Mouse (Mus musculus) left cerebral cortex, adult 2 months (tissue): Measurements from ENCODE around the gene Ddx23. TPM values are rescaled to one million over a fixed set of nuclear protein-coding genes. Genes with fewer than 3 reads are reported as not detected.

Experiments
- DNase-seq, 2 experiments: peaks; one replicate each; pipeline ENCODE4 v3.0.0; 2021 to 2022; ENCODE audit warnings: low spot score in 2 of 2, mixed read lengths in 1 of 2; ENCODE audit errors: extremely low spot score in 1 of 2
- H3K27ac ChIP-seq: fragments of 200-600 bp; 2 replicates; pipeline ENCODE4 v1.8.1; 2022
- H3K4me3 ChIP-seq: fragments of 200-600 bp; 2 replicates; pipeline ENCODE4 v1.8.1; 2022
- CTCF ChIP-seq: fragments of 200-600 bp; IDR thresholded peaks from 2 replicates; pipeline ENCODE4 v1.8.1; 2022; ENCODE audit warnings: antibody characterized with exemption, mild to moderate bottlenecking, moderate library complexity
- intact Hi-C: fragments of 180-260 bp; cut with DNase I; formaldehyde crosslinking; loops from one replicate; pipeline ENCODE4 v1.15.1; 2025
- total RNA-seq, 2 experiments: library from RNA; stranded (reverse); gene quantifications; 2 replicates each; pipeline ENCODE4 v1.2.3; 2021

The Ddx23 gene
- total RNA-seq, 2 experiments from 2014 or later = 84.4 to 90.2 TPM

DNA sequence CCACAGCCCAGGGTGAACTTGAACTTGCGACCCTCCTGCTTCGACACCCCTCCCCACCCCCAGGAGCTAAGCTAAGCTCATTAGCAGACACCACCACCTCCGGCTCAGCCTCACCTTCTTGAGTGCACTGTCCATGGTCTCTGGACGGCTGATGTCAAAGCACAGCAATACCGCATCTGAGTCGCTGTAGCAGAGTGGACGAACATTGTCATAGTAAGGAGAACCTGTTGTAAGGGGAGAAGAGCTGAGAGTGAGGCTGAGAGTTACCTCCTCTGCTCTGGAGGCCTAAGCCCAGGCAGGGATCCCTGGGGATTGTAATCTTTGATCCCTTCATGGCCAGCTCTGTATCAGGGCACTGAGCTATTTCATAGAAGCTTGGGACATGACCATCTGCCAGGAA lies 11.0 kb upstream of the Ddx23 start:
- intact Hi-C loops = no loop called here
- H3K27ac ChIP-seq = peak overlapping the region; percentile 70
- no peak for TF ChIP-seq CTCF
- H3K4me3 ChIP-seq = no peak overlapping the region
- no peak for DNase-seq

GRCm38 (mm10) chr15:98672592-98672991 lies 9.9 kb upstream of the Ddx23 start:
- no peak overlapping the region for H3K4me3 ChIP-seq
- intact Hi-C loops = no loop called here

GRCm38 (mm10) chr15:98664042-98664907 lies 1.6 kb upstream of the Ddx23 start:
- Histone ChIP-seq H3K4me3 (no peak overlapping the region), H3K27ac (no peak overlapping the region)
- no peak for DNase-seq
- peak; percentile 69 for TF ChIP-seq CTCF
- intact Hi-C loops = loop anchor here (1.0 to 2.0 kb wide), 2 partner anchors 35 to 135 kb away; no protein-coding TSS in a partner anchor

More at GRCm38 (mm10) chr15:98672592-98672991, 9.9 kb upstream of the Ddx23 start:
- TF ChIP-seq CTCF = no peak
- DNase-seq = no peak
- peak overlapping the region; percentile 36; the same call in 1 of the 2 replicates for H3K27ac ChIP-seq

GRCm38 (mm10) chr15:98662198-98662566 lies 512 bp downstream of the Ddx23 start:
- Histone ChIP-seq H3K27ac (peak overlapping the region; percentile 96), H3K4me3 (peak overlapping the region; percentile 86)
- no peak for DNase-seq
- intact Hi-C loops = no loop called here
- TF ChIP-seq CTCF = no peak

- intact Hi-C loops = no loop called here
- DNase-seq = no peak
- TF ChIP-seq CTCF = no peak; the same call in none of the 2 replicates
- no peak overlapping the region for H3K4me3 ChIP-seq
- no peak overlapping the region for H3K27ac ChIP-seq
Observed at GRCm38 (mm10) chr15:98656982-98657751, 5.5 kb downstream of the Ddx23 start.

DNA sequence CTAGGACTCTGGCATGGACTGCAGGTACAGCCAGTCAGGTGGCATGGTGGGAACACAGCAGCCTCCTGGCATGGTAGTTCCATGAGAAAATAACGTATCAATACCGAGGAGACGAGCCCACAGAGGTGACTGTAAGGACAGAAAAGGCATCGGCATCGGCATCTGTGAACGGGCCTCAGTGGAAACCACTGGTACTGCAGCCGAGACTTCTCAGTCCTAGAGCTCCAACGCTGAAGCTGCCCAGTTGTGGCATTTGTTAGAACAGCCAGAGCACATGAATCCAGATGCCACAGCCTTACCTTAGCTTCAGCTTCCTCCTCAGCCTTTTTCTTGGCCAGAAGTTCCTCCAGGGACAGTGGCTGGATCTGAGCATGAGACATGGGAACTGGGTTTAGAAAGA lies 10.5 kb downstream of the Ddx23 start:
- no peak overlapping the region for H3K27ac ChIP-seq
- intact Hi-C loops = no loop called here
- peak; percentile 36 for TF ChIP-seq CTCF

DNA sequence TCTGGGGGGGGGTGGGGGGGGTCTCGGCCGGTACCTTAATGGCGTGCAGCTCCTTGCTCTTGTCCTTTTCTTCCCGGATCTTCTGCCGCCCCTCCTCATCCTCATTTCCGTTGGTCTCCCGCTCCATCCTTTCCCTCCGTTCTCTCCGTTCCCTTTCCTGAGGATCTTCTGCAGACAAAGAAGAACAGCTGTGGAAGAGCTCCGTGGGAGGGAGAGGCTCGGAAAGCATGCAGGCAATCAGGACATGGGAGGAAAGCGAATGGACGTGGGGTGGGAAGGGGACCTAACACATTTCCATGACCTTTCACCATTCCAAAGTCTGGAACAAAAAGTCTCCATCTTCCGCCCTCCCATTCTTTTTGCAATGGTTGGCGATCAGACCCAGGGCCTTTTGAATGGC lies 11.3 kb downstream of the Ddx23 start:
- TF ChIP-seq CTCF = no peak
- no peak overlapping the region for H3K4me3 ChIP-seq
- no peak for DNase-seq
- no peak overlapping the region for H3K27ac ChIP-seq
- intact Hi-C loops = no loop called here

More for the DNA sequence above, 10.5 kb downstream of the Ddx23 start:
- H3K4me3 ChIP-seq = no peak overlapping the region
- no peak for DNase-seq

GRCm38 (mm10) chr15:98648071-98648470 lies 14.6 kb downstream of the Ddx23 start:
- H3K27ac ChIP-seq = peak overlapping the region; percentile 17; the same call in 1 of the 2 replicates
- intact Hi-C loops = no loop called here
- no peak for TF ChIP-seq CTCF
- DNase-seq = no peak
- H3K4me3 ChIP-seq = no peak overlapping the region

GRCm38 (mm10) chr15:98647308-98647707 lies 15.4 kb downstream of the Ddx23 start:
- Histone ChIP-seq H3K4me3 (no peak overlapping the region), H3K27ac (no peak overlapping the region; the same call in 1 of the 2 replicates)
- DNase-seq = no peak
- intact Hi-C loops = no loop called here
- TF ChIP-seq CTCF = no peak; the same call in 1 of the 2 replicates

DNA sequence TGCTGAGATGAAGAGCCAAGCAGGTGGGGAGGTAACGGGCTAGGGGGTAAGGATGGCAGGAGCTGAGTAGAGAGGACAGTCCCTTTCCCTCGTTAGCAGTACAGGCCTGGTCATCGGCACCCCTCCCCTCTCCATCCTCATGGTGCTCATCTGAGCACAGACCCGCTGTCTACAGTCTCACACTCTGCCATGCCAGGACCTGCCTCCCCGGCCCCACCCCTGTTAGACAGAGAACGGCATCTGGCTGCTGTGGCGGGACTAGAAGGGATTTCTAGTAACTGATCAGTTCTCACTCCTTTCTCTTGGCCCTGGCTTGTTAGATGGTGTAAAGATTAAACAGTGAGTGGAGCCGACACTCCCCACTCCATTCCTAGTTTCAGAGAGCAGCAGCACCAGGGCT lies 16.0 kb downstream of the Ddx23 start:
- no peak for TF ChIP-seq CTCF
- intact Hi-C loops = no loop called here
- H3K27ac ChIP-seq = no peak overlapping the region; the same call in 1 of the 2 replicates
- no peak for DNase-seq
- no peak overlapping the region for H3K4me3 ChIP-seq

DNA sequence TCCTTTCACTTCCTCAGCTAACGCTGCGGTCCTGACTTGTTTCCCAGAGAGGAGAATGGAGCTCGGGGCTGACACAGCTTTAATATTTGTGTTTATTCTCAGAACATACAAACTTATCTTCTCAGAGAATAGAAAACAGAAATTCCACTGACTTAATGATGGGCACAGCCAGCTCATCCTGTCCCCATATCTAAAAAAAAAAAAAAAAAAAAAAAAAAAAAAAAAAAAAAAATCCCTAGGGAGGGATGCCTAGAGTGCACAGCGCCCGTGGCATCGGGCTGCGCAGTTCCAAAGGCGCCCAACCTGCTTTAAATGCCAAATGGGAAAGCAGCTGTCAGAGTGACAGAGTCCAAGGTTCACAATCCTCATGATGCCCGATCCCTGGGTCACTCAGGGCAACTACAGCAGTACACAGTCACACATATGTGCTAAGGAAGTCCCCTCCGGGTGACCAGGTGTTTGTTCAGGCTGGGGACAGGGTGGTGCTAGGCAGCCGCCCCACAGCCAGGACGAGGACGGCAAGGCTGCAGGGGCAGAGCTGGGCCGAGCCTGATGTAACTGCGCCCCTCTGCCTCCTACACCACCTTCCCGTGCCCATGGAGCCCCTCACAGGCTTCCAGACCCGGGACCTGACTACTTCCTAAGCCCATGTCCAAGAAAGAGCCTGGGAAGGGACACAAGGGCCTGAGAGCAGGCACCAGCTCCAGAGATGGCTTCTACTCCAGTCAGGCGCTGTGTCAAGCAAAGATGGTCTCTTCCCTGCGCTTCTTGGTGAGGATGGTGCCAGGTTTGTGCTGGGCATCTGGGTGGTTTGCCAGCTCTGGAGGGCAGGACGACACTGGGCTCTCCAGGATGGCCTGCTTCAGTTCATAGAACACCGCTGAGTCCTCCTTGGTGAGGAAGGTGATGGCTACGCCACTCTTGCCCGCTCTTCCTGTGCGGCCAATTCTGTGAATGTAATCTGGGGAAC lies 17.4 kb downstream of the Ddx23 start:
- Histone ChIP-seq H3K27ac (peak overlapping the region; percentile 36; the same call in 1 of the 2 replicates), H3K4me3 (no peak overlapping the region)
- DNase-seq = no peak
- no peak for TF ChIP-seq CTCF
- intact Hi-C loops = no loop called here
